Mouse (Mus musculus) thymus, adult 2 months (tissue): ENCODE data around the gene Zan. TPM values are rescaled to one million over a fixed set of nuclear protein-coding genes. Genes with fewer than 3 reads are reported as not detected.
"Not testable (repeated sequence)": the region's sequence is repeated elsewhere in the genome, so short reads cannot be mapped to it uniquely, and the experiment has no call there.

Experiments used
- DNase-seq: peaks from one replicate; pipeline ENCODE4 v3.0.0; 2021
- H3K27ac ChIP-seq: fragments of 200-500 bp; 2 replicates; pipeline ENCODE4 v1.5.1; 2012; ENCODE audit warnings: low read length, control low read depth; ENCODE audit not compliant: control insufficient read depth, insufficient read depth
- H3K27me3 ChIP-seq: fragments of 200-500 bp; 2 replicates; pipeline ENCODE4 v1.6.1; 2012; ENCODE audit warnings: mild to moderate bottlenecking, low read length, moderate library complexity, mixed read lengths; ENCODE audit not compliant: control insufficient read depth, insufficient read depth
- H3K36me3 ChIP-seq: fragments of 200-500 bp; 2 replicates; pipeline ENCODE4 v1.6.1; 2012; ENCODE audit warnings: mild to moderate bottlenecking, low read length, moderate library complexity; ENCODE audit not compliant: control insufficient read depth, insufficient read depth
- H3K4me1 ChIP-seq: fragments of 200-500 bp; replicated peaks from 2 replicates; pipeline ENCODE4 v1.6.1; 2012; ENCODE audit warnings: low read length; ENCODE audit not compliant: control insufficient read depth, insufficient read depth
- H3K4me3 ChIP-seq: fragments of 200-500 bp; 2 replicates; pipeline ENCODE4 v1.5.1; 2012; ENCODE audit warnings: mild to moderate bottlenecking, low read length, control low read depth, moderate library complexity; ENCODE audit not compliant: control insufficient read depth, insufficient read depth
- CTCF ChIP-seq: fragments of 200-500 bp; IDR thresholded peaks from 2 replicates; pipeline ENCODE4 v1.5.1; 2012; ENCODE audit warnings: mild to moderate bottlenecking, control low read depth, low read length, moderate library complexity, borderline replicate concordance; ENCODE audit not compliant: control insufficient read depth, poor library complexity, insufficient read depth; ENCODE audit errors: extremely low read depth
- POLR2A ChIP-seq: fragments of 200-500 bp; IDR thresholded peaks from 2 replicates; pipeline ENCODE4 v1.6.1; 2012; ENCODE audit warnings: mild to moderate bottlenecking, low read length, control low read depth, moderate library complexity; ENCODE audit not compliant: control insufficient read depth, poor library complexity, insufficient read depth; ENCODE audit errors: extremely low read depth
- WGBS: fragments of 180-500 bp; shearing (Covaris S2); methylation state at CpG from one replicate; pipeline ENCODE4 v1.1.7; 2018; 5-methylcytosine and 5-hydroxymethylcytosine counted together
- polyA plus RNA-seq: library from polyadenylated mRNA; depleted of rRNA; stranded (reverse); fragments of >200 nt; gene quantifications from 2 replicates; pipeline ENCODE4 v1.2.3, GENCODE M21; 2012

Gene Zan
- polyA plus RNA-seq, 1 experiment, result 0.36 TPM

GRCm38 (mm10) chr5:137455866-137456591 lies 20.8 kb downstream of the Zan start:
- H3K36me3 ChIP-seq, result no peaks in the 10 kb centered on the region
- WGBS, result 50% methylated on average over 7 of the region's 7 CpGs
- no peak for DNase-seq
- H3K4me1 ChIP-seq, result no peaks in the 10 kb centered on the region
- H3K27ac ChIP-seq, result no peak overlapping the region
- H3K4me3 ChIP-seq, result no peak overlapping the region
- TF ChIP-seq CTCF (no peak), POLR2A (no peak)
- no peaks in the 10 kb centered on the region for H3K27me3 ChIP-seq

GRCm38 (mm10) chr5:137455206-137455605 lies 21.7 kb downstream of the Zan start:
- WGBS, result 16% methylated on average over 6 of the region's 6 CpGs
- Histone ChIP-seq H3K27ac (no peak overlapping the region), H3K36me3 (no peaks in the 10 kb centered on the region), H3K4me1 (no peaks in the 10 kb centered on the region), H3K4me3 (no peak overlapping the region), H3K27me3 (no peaks in the 10 kb centered on the region)
- TF ChIP-seq POLR2A (no peak), CTCF (no peak)
- no peak for DNase-seq

- H3K36me3 ChIP-seq, result no peaks in the 10 kb centered on the region
- H3K4me1 ChIP-seq, result no peaks in the 10 kb centered on the region
- TF ChIP-seq POLR2A (no peak), CTCF (no peak)
- H3K27me3 ChIP-seq, result no peaks in the 10 kb centered on the region
- no peak overlapping the region for H3K4me3 ChIP-seq
- no peak for DNase-seq
- no peak overlapping the region for H3K27ac ChIP-seq
These were observed 31.3 kb downstream of the Zan start for GRCm38 (mm10) chr5:137445536-137445935.

- Histone ChIP-seq H3K4me1 (no peaks in the 10 kb centered on the region), H3K4me3 (no peak overlapping the region), H3K36me3 (no peaks in the 10 kb centered on the region), H3K27me3 (no peaks in the 10 kb centered on the region), H3K27ac (no peak overlapping the region)
- 79% methylated on average over 11 of the region's 11 CpGs for WGBS
- TF ChIP-seq CTCF, result no peak
- no peak for TF ChIP-seq POLR2A
- DNase-seq, result no peak
These were observed 36.5 kb downstream of the Zan start for GRCm38 (mm10) chr5:137440216-137440855.

GRCm38 (mm10) chr5:137433889-137434288 lies 43.0 kb downstream of the Zan start:
- H3K4me3 ChIP-seq, result no peak overlapping the region
- no peaks in the 10 kb centered on the region for H3K4me1 ChIP-seq
- no peaks in the 10 kb centered on the region for H3K36me3 ChIP-seq
- no peak for TF ChIP-seq POLR2A
- TF ChIP-seq CTCF, result no peak
- WGBS, result 64% methylated on average over 6 of the region's 6 CpGs
- no peak overlapping the region for H3K27ac ChIP-seq
- DNase-seq, result no peak
- no peaks in the 10 kb centered on the region for H3K27me3 ChIP-seq

- not testable (repeated sequence) for H3K36me3 ChIP-seq, H3K27me3 ChIP-seq, H3K4me3 ChIP-seq, H3K27ac ChIP-seq, H3K4me1 ChIP-seq, DNase-seq
- 38% methylated on average over 4 of the region's 4 CpGs for WGBS
These were observed 46.5 kb downstream of the Zan start for GRCm38 (mm10) chr5:137430402-137430801.
